Mouse (Mus musculus): Measurements from ENCODE around the gene Bcl7c. TPM values are rescaled to one million over a fixed set of nuclear protein-coding genes. Genes with fewer than 3 reads are reported as not detected.
"Not testable (repeated sequence)": the region's sequence is repeated elsewhere in the genome, so short reads cannot be mapped to it uniquely, and the experiment has no call there.

Gene Bcl7c
- 10 to 100 TPM; 55.1 to 55.9 TPM for total RNA-seq (2021)

GRCm38 (mm10) chr7:127708207-127709078, at the start of gene Bcl7c:
TSS of gene Bcl7c (minus strand) at chr7:127708933.
- intact Hi-C loops (cut with DNase I), result no loop called here
- peak; percentile 87 to 96 for DNase-seq (ENCODE audit: extremely low spot score in 1 of 2, low spot score in 2 of 2)

DNA sequence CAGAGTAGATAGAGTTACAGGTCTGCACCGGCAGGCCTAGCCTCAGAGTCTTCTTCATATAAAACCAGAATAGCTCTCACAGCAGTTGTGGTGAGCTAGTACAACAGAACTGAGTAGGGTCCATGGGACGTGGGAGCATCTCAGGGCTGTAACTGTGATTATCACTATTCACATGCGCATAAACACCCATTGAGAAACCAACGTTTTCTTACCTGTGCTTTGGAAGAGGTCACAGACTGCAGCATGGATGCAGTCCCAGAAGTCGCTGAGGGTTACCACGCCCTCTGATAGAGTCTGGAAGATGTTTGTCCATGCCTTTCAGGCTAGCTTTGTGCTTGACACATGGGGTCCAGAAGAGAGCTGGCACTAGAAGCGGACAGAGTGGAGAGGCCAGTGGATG, 45.0 kb upstream of the Bcl7c start:
- intact Hi-C loops (cut with DNase I), result no loop called here

DNA sequence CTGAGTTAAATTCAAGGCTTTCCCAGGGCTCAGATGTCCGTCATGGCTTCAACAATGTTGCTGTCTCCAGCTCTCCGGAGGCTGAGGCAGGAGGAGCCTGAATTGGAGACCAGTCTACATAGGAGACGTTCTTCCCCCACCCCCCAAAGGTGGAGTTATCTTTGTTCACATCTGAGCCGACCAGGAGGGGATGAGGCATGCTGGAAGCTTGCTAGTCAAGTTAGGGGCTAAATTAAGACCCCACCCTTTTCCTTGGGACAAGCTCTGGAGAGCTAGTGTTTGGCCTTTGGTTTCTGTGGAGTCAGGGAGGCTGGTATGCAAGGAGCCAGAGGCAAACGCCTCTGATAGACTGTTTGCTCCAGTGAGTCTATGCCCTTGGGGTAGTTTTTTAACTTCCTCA, 44.4 kb upstream of the Bcl7c start:
- DNase-seq (ENCODE audit: extremely low spot score in 1 of 2, low spot score in 2 of 2), result no peak
- intact Hi-C loops (cut with DNase I), result no loop called here

More for the DNA sequence above, 45.0 kb upstream of the Bcl7c start:
- no peak for DNase-seq (ENCODE audit: extremely low spot score in 1 of 2, low spot score in 2 of 2)

- intact Hi-C loops (cut with DNase I), result no loop called here
Observed at GRCm38 (mm10) chr7:127752069-127752468, 43.3 kb upstream of the Bcl7c start.

GRCm38 (mm10) chr7:127751619-127752018, 42.9 kb upstream of the Bcl7c start:
- intact Hi-C loops (cut with DNase I), result no loop called here
- DNase-seq (ENCODE audit: extremely low spot score in 1 of 2, low spot score in 2 of 2), result no peak

More at GRCm38 (mm10) chr7:127752069-127752468, 43.3 kb upstream of the Bcl7c start:
- peak in 1 of 2 experiments; percentile 42 for DNase-seq (ENCODE audit: extremely low spot score in 1 of 2, low spot score in 2 of 2)

DNA sequence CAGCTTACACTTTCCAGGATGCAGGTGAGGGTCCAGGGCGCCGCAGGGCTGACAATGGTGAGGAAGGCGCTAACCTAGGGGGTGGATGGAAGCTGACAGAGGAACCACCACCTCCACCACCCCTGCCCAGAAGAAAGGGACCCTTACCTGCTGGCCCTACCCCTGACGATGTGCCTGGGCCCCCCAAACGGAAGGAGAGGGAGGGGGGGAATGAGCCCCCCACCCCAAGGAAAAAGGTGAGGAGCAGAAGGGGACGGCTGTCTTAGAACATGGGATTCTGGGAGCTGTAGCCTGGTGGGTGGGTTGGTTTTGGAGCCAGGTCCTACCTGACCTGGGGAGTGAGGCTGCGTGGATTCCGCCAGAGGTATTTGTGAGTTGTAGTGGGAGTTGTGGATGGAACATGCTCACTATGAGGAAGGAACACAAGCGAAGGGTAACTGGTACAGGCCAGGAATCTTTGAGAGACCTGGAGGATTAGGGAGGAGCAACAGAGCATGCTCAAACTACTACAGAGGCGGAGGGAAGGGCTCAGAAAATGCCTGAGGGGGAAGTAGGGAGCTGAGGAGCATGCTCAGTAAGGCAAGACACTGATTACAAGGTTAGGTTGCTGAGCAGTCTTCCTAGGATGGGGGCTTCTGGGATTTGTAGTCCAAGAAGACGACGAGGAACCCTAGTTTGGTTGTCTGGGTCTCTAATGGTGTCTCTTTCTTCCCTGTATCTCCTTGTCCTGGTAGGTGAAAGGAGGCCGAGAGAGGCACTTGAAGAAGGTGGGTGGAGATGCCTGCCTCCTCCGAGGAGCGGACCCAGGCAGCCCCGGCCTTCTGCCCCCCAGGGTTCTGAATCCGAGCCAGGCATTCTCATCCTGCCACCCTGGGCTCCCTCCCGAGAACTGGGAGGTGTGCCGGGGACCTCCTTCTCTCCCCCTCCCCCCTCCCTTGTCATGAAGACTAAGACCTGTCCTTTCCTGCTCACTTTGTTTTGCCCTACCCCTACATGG, 41.7 kb upstream of the Bcl7c start:
- intact Hi-C loops (cut with DNase I), result no loop called here
- DNase-seq (ENCODE audit: extremely low spot score in 1 of 2, low spot score in 2 of 2), result peak in 1 of 2 experiments; percentile 57

GRCm38 (mm10) chr7:127748235-127748560, 39.5 kb upstream of the Bcl7c start:
- intact Hi-C loops (cut with DNase I), result loop anchor here (5.0 kb wide), 1 partner anchor 71 kb away; no protein-coding TSS in a partner anchor
- DNase-seq (ENCODE audit: extremely low spot score in 1 of 2, low spot score in 2 of 2), result peak in 1 of 2 experiments; percentile 51

- intact Hi-C loops (cut with DNase I), result loop anchor here (5.0 kb wide), 1 partner anchor 70 kb away; no protein-coding TSS in a partner anchor
- no peak for DNase-seq (ENCODE audit: extremely low spot score in 1 of 2, low spot score in 2 of 2)
Observed at GRCm38 (mm10) chr7:127747559-127748234, 39.0 kb upstream of the Bcl7c start.

DNA sequence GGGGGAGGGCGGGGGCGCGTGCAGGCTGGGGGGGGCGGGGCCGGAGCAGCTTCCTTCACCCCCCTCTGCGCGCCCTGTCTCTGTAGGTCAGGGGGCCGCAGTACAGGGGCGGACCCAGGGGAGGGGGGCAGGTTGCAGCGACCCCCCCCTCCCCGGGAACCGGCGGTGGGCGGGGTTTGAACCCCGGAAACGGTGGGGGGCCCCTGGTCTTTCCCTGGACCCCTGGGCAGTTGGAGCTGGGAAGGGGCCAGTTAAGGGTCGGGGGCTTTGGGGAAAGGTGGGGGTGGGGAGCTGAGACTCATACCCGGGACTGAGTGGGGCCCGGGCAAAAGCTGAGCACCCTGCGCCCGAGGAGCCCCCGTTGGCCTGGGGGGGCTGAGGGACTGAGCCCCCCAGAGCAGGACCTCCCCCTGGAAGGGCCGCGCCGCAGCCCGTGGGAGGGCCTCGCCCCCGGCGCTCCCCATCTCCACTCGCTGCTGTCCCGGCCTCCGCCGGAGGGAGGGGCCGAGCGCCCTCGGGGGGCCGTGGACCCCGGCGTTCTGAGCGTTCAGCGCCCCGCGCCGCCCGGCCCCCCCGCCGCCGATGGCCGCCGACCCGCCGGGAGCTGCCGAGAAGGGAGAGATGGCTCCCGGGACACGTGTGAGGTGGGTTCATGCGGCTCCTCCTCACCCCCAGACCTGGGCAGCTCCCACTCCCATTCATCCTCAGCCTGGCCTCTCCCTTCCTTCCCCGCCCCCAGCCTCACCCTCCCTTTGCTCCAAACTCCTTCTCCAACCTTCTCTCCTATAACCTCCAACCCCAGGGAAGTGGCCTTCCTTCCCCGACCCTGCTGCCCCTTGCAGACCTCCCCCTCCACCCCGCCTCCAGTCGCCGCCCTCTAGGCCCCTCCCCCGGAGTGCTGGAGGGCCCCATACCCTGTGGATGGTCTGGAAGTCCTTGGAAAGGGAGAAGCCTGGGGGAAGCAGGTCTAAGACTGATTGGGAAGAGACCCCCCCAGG, 38.1 kb upstream of the Bcl7c start:
- DNase-seq (ENCODE audit: extremely low spot score in 1 of 2, low spot score in 2 of 2), result peak in 1 of 2 experiments; percentile 77
- intact Hi-C loops (cut with DNase I), result loop anchor here (5.0 kb wide), 1 partner anchor 69 kb away; no protein-coding TSS in a partner anchor

GRCm38 (mm10) chr7:127745652-127746493, 37.1 kb upstream of the Bcl7c start:
- DNase-seq (ENCODE audit: extremely low spot score in 1 of 2, low spot score in 2 of 2), result peak; percentile 96 to 98
- intact Hi-C loops (cut with DNase I), result loop anchor here (5.0 kb wide), 1 partner anchor 69 kb away; no protein-coding TSS in a partner anchor

DNA sequence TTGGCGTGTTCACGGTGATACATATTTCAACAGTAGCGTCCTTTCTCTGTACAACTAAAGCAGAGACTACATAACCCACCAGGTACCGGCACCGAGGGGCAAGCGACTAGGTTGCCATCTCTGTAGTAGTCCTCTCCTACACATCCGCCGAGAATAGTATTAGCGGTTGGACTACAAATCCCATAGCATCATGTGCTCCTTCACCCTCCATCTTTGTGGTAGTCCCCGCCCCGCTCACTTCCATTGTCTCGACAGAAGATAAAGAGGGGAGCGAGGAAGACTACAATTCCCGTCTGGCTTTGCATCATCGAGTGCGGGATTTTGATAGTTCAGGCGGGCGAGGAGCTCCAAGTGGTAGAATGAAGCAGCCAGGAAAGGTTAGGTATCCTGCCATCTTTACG, 36.5 kb upstream of the Bcl7c start:
- DNase-seq (ENCODE audit: extremely low spot score in 1 of 2, low spot score in 2 of 2), result peak; percentile 95 to 97
- intact Hi-C loops (cut with DNase I), result loop anchor here (5.0 kb wide), 1 partner anchor 68 kb away; no protein-coding TSS in a partner anchor

GRCm38 (mm10) chr7:127744366-127745045, 35.8 kb upstream of the Bcl7c start, which contains the start of gene Fbxl19:
TSS of gene Fbxl19 (plus strand) at chr7:127744543.
- peak; percentile 68 to 85 for DNase-seq (ENCODE audit: extremely low spot score in 1 of 2, low spot score in 2 of 2)
- intact Hi-C loops (cut with DNase I), result loop anchor here (5.0 kb wide), 2 partner anchors 67 to 87 kb away; no protein-coding TSS in a partner anchor

- DNase-seq (ENCODE audit: extremely low spot score in 1 of 2, low spot score in 2 of 2); intact Hi-C loops (cut with DNase I): not testable (repeated sequence)
Observed at GRCm38 (mm10) chr7:127732066-127732465, 23.3 kb upstream of the Bcl7c start, which contains the start of gene Ctf2. TSS of gene Ctf2 (minus strand) at chr7:127732166.

DNA sequence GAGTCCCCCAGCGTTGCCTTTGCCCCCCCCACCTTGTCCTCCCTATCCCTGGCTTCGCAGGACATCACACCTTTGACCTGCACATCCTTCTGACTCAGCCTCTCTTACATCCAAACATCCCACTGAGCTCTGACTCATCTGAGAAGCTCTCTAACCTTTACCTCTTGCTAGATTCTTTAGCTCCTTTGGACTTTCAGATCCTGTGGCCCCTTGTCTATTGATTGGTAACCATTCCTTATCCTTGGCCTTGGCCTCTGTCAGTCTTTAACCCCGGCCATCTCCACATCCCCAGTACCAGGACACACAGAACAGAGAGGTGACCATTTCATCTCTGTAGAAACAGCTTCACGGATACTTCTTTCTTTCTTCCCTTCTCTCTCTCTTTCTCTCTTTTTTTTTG, 21.4 kb upstream of the Bcl7c start:
- intact Hi-C loops (cut with DNase I), result no loop called here
- no peak for DNase-seq (ENCODE audit: extremely low spot score in 1 of 2, low spot score in 2 of 2)

DNA sequence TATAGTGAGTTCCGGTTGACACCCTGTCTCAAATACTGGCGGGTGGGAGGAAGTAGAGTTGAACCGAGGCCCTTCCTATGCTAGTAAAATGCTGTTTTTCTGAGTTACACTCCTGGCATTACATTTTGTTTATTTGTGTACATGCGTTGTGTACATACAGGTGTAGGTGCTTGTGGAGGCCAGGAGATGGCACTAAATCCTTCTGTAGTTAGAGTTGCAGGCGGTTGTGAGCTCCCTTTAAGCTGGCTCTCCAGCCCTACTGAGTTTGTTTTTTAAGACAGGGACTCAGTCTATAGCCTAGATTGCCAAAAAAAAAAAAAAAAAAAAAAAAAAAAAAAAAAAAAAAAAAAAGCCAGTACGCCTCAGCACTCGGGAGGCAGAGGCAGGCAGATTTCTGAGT, 19.2 kb upstream of the Bcl7c start:
- DNase-seq (ENCODE audit: extremely low spot score in 1 of 2, low spot score in 2 of 2), result no peak

DNA sequence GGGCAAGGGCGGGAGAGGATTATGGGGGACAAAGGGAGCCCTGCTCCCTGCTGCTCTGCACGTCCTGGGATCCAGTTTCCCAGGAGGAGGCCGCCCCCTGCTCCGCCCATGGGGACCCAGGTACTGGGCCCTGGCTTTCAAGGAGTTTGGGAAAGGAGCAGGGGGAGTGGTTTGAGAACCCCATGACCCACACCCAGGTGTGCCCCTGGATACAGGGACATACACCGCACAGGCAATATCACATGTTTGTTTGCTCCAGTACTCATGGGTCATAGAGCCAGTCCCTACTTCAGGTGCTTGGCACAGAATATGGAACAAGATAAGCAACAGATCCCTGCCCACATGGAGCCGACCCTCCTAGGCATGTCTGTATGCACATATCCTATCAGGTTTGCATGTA, 17.2 kb upstream of the Bcl7c start:
- intact Hi-C loops (cut with DNase I), result no loop called here
- DNase-seq (ENCODE audit: extremely low spot score in 1 of 2, low spot score in 2 of 2), result no peak

More for the DNA sequence above, 19.2 kb upstream of the Bcl7c start:
- intact Hi-C loops (cut with DNase I), result no loop called here
